Mouse (Mus musculus) liver, postnatal 0 days (tissue): ENCODE results near the gene Atp10b.

Experiments
- CTCF ChIP-seq: sonication (generic); IDR thresholded peaks from 2 replicates; pipeline ENCODE4 v1.5.1; 2016; ENCODE audit warnings: antibody characterized with exemption, low read depth
- EP300 ChIP-seq: IDR thresholded peaks from 2 replicates; pipeline ENCODE4 v1.6.1; 2016; ENCODE audit warnings: antibody characterized with exemption, low read depth, mild to moderate bottlenecking

DNA sequence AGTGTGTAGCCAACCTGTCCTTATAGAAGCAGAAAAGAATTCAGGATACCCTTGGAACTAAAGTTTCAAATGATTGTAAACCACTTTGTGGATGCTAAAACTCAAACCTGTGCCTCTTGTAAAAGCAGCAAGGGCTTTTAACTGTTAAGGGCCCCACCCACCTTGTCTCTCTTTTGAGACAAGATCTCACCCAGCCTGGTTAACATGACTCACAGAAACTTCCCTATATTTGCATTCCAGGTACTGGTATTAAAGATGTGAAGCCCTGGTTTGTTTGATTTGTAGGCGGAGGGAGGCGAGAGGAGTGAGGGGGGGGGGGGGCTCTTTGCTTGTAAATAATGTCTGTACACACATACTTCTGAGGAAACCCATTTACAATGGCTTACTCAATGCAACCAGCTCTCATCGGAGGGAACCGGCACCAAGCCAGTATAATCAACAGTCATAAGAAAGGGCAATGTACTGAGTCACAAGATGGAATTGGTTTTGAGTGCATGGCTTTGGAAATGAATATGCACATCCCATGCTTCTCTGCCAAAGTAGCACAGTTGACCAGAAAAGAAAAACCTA, 23.7 kb upstream of the Atp10b start:
- TF ChIP-seq CTCF (no peak), EP300 (no peak)
